ENCODE assay signal across 9 mouse cellular contexts in genomic region chr13:24615921-24616565, GRCm38 (mm10). TPM values are rescaled to one million over a fixed set of nuclear protein-coding genes. Genes with fewer than 3 reads are reported as not detected.
DNase-seq lines count a peak whose midpoint lies in the region; ATAC-seq and TF ChIP-seq lines count a peak whose summit lies in the region.
"Had no signal": no experiment of that assay in that cellular context is flagged by ENCODE, and none has a peak within 500 bp of the region (broad histone marks: within the 10 kb centered on the region; RNA-seq: fewer than 3 reads in every experiment).

No protein-coding gene starts in this region.

- H3K9ac ChIP-seq in forebrain, embryonic 15.5 days (replicated peaks), result no peak overlapping the region
- H3K9ac ChIP-seq in forebrain, embryonic 16.5 days (replicated peaks; ENCODE audit: low read depth, low read length), result no peak overlapping the region
- no peak overlapping the region for H3K9ac ChIP-seq in midbrain, postnatal 0 days (replicated peaks; ENCODE audit: low read length, poor library complexity, severe bottlenecking)
- H3K9ac ChIP-seq in midbrain, embryonic 16.5 days (ENCODE audit: low read depth, low read length), result no peak overlapping the region
- H3K9ac ChIP-seq: lung, embryonic 15.5 days had no signal

- WGBS in forebrain, embryonic 15.5 days, result 55% methylated on average over 9 of the region's 9 CpGs
- 58% methylated on average over 9 of the region's 9 CpGs for WGBS in forebrain, embryonic 16.5 days
- WGBS in midbrain, postnatal 0 days, result 67% methylated on average over 9 of the region's 9 CpGs
- WGBS in midbrain, embryonic 16.5 days, result 56% methylated on average over 9 of the region's 9 CpGs

- no peaks in the 10 kb centered on the region for H3K4me1 ChIP-seq in forebrain, embryonic 15.5 days
- H3K4me1 ChIP-seq in forebrain, embryonic 16.5 days (replicated peaks; ENCODE audit: control insufficient read depth, insufficient read depth, low read length), result no peaks in the 10 kb centered on the region
- H3K4me1 ChIP-seq in midbrain, postnatal 0 days (ENCODE audit: insufficient read depth, low read length), result no peaks in the 10 kb centered on the region
- H3K4me1 ChIP-seq in midbrain, embryonic 16.5 days (ENCODE audit: control insufficient read depth, insufficient read depth, low read length), result peaks cover 8% of the 10 kb centered on the region
- 0 out of 2 replicates have a peak, but pooled peaks cover 2% of the 10 kb centered on the region for H3K4me1 ChIP-seq in embryonic fibroblast, embryonic 13.5 days (ENCODE audit: control insufficient read depth, insufficient read depth, low read length)

- H3K4me2 ChIP-seq in forebrain, embryonic 15.5 days (replicated peaks), result no peak overlapping the region
- H3K4me2 ChIP-seq in forebrain, embryonic 16.5 days (ENCODE audit: low read length), result no peak overlapping the region
- H3K4me2 ChIP-seq in midbrain, postnatal 0 days (ENCODE audit: low read depth, low read length, poor library complexity, severe bottlenecking), result no peak overlapping the region
- no peak overlapping the region for H3K4me2 ChIP-seq in midbrain, embryonic 16.5 days (ENCODE audit: low read length)
- H3K4me2 ChIP-seq: lung, embryonic 15.5 days had no signal

- no peak for DNase-seq in midbrain, postnatal 0 days (ENCODE audit: low spot score)
- peak; percentile 52 for DNase-seq in retina, embryonic 14.5 days (ENCODE audit: low spot score)
- no peak for DNase-seq in urinary bladder, adult 18-20 months (ENCODE audit: low spot score in 2 of 2)
- no peak for DNase-seq in Muller cell, postnatal 12 days (ENCODE audit: inconsistent ontology term)

- no peaks in the 10 kb centered on the region for H3K36me3 ChIP-seq in forebrain, embryonic 15.5 days
- no peaks in the 10 kb centered on the region for H3K36me3 ChIP-seq in forebrain, embryonic 16.5 days (ENCODE audit: control insufficient read depth, insufficient read depth)
- no peaks in the 10 kb centered on the region for H3K36me3 ChIP-seq in midbrain, postnatal 0 days (ENCODE audit: insufficient read depth, low read length)
- no peaks in the 10 kb centered on the region for H3K36me3 ChIP-seq in midbrain, embryonic 16.5 days (ENCODE audit: control insufficient read depth, insufficient read depth, low read length)
- H3K36me3 ChIP-seq: lung, embryonic 15.5 days had no signal

- H3K9me3 ChIP-seq in forebrain, embryonic 15.5 days, result no peaks in the 10 kb centered on the region
- no peaks in the 10 kb centered on the region for H3K9me3 ChIP-seq in forebrain, embryonic 16.5 days (ENCODE audit: control insufficient read depth, low read length)
- H3K9me3 ChIP-seq in midbrain, postnatal 0 days (ENCODE audit: low read length), result no peaks in the 10 kb centered on the region
- H3K9me3 ChIP-seq in midbrain, embryonic 16.5 days (replicated peaks; ENCODE audit: control insufficient read depth, low read length, poor library complexity, severe bottlenecking), result no peaks in the 10 kb centered on the region
- H3K9me3 ChIP-seq: lung, embryonic 15.5 days had no signal

- H3K4me3 ChIP-seq in forebrain, embryonic 15.5 days, result no peak overlapping the region
- H3K4me3 ChIP-seq in forebrain, embryonic 16.5 days (replicated peaks; ENCODE audit: low read length), result no peak overlapping the region
- no peak overlapping the region for H3K4me3 ChIP-seq in midbrain, postnatal 0 days (ENCODE audit: low read depth, low read length)
- H3K4me3 ChIP-seq in midbrain, embryonic 16.5 days (ENCODE audit: low read depth, low read length), result no peak overlapping the region
- H3K4me3 ChIP-seq in embryonic fibroblast, embryonic 13.5 days (ENCODE audit: insufficient read depth, low read length), result no peak overlapping the region
- H3K4me3 ChIP-seq: lung, embryonic 15.5 days had no signal

- 0 out of 2 replicates have a peak, but pooled peaks have one; percentile 27 for ATAC-seq in forebrain, embryonic 15.5 days (replicated peaks)
- no peak for ATAC-seq in forebrain, embryonic 16.5 days
- ATAC-seq in midbrain, postnatal 0 days (ENCODE audit: low FRiP score), result no peak
- no peak for ATAC-seq in midbrain, embryonic 16.5 days

- TF ChIP-seq POLR2A in embryonic fibroblast, embryonic 13.5 days (IDR thresholded peaks at IDR 0.05; ENCODE audit: low read depth, low read length), result no peak

- H3K27me3 ChIP-seq in forebrain, embryonic 15.5 days, result no peaks in the 10 kb centered on the region
- no peaks in the 10 kb centered on the region for H3K27me3 ChIP-seq in forebrain, embryonic 16.5 days (replicated peaks; ENCODE audit: control insufficient read depth, insufficient read depth, low read length)
- no peaks in the 10 kb centered on the region for H3K27me3 ChIP-seq in midbrain, postnatal 0 days (ENCODE audit: insufficient read depth, low read length)
- no peaks in the 10 kb centered on the region for H3K27me3 ChIP-seq in midbrain, embryonic 16.5 days (ENCODE audit: control insufficient read depth, insufficient read depth, low read depth, low read length)
- H3K27me3 ChIP-seq: lung, embryonic 15.5 days had no signal

- peak; percentile 59 for TF ChIP-seq CTCF in midbrain, postnatal 0 days (IDR thresholded peaks at IDR 0.05)
- peak; percentile 17; the same call in 1 of the 2 replicates for TF ChIP-seq CTCF in embryonic fibroblast, embryonic 13.5 days (IDR thresholded peaks at IDR 0.05; ENCODE audit: borderline replicate concordance, insufficient read depth, low read length)

- H3K27ac ChIP-seq in forebrain, embryonic 15.5 days (replicated peaks), result no peak overlapping the region
- H3K27ac ChIP-seq in forebrain, embryonic 16.5 days (ENCODE audit: low read length), result no peak overlapping the region
- no peak overlapping the region for H3K27ac ChIP-seq in midbrain, postnatal 0 days (ENCODE audit: low read depth, low read length)
- no peak overlapping the region for H3K27ac ChIP-seq in midbrain, embryonic 16.5 days (ENCODE audit: low read length)
- no peak overlapping the region for H3K27ac ChIP-seq in embryonic fibroblast, embryonic 13.5 days (ENCODE audit: insufficient read depth, low read length)

RNA-seq across cellular contexts. Expression of gene Ripor2, which starts 34.1 kb away (rescaled TPM):
- polyA plus RNA-seq in forebrain, embryonic 15.5 days (2015; fragmentation: Nextera tagmentation; extraction: Ambion mirVana), result 24.5 and 26.8 TPM in 2 replicates
- 23.4 and 33.8 TPM in 2 replicates for polyA plus RNA-seq in forebrain, embryonic 16.5 days (2015; fragmentation: Nextera tagmentation; extraction: Ambion mirVana)
- 48.8 and 57.4 TPM in 2 replicates for total RNA-seq in midbrain, postnatal 0 days (2014; rRNA removed)
- polyA plus RNA-seq in midbrain, postnatal 0 days (2015; fragmentation: Nextera tagmentation; extraction: Ambion mirVana), result 17.7 and 19.6 TPM in 2 replicates
- 31.8 and 33.8 TPM in 2 replicates for polyA plus RNA-seq in midbrain, embryonic 16.5 days (2015; fragmentation: Nextera tagmentation; extraction: Ambion mirVana)
- polyA plus RNA-seq in embryonic fibroblast, embryonic 13.5 days (2011; ENCODE audit: insufficient read length, low read depth, missing spikeins), result 6.0 and 8.1 TPM in 2 replicates
